Mouse (Mus musculus): ENCODE measurements at regions not wholly inside any gene's neighbourhood (a gene's known extent, or its start where the extent isn't known, plus 50 kb on each side); places are given as distances from the start of the nearest gene placed in this dataset.

- CTCF ChIA-PET, result no interaction called here
- POLR2A ChIA-PET, result interaction anchor here in 3 of 4 experiments (0.6 to 2.2 kb wide), 7 partner anchors 11 to 222 kb away, joined by 3 to 11 read pairs (median 6); no protein-coding TSS in a partner anchor
Measured at GRCm38 (mm10) chr14:76725844-76726243, 169.2 kb upstream of the Serp2 start.

GRCm38 (mm10) chr14:76725231-76725630 is 168.5 kb upstream of the Serp2 start:
- POLR2A ChIA-PET, result interaction anchor here in 3 of 4 experiments (0.6 to 2.2 kb wide), 23 partner anchors 8 to 221 kb away, joined by 3 to 16 read pairs (median 4); no protein-coding TSS in a partner anchor
- CTCF ChIA-PET, result interaction anchor here in 1 of 4 experiments (1.8 kb wide), 1 partner anchor 15 kb away, joined by 4 read pairs; no protein-coding TSS in a partner anchor

DNA sequence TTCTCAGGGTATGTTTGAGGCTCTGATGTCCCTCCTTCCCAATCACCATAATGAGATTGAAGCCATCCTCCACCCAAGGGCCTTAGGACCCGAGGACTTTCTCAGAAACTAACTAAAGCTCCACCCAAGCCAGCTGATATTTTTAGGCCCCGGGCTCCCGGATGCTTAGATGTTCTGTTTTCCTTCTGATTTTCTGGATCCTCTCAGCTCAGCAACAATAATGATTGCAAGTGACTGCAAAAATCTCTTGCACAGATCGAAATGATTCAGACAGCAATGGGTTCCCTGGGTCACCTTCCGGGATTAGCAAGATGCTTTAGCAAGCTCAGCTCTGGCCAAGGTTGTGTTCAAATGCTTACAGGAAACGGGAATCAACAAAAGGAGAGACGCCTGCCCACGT is 168.1 kb upstream of the Serp2 start:
- CTCF ChIA-PET, result interaction anchor here in 2 of 4 experiments (0.7 to 1.8 kb wide), 2 partner anchors 15 to 150 kb away, joined by 4 to 12 read pairs; no protein-coding TSS in a partner anchor
- POLR2A ChIA-PET, result interaction anchor here (0.6 to 2.2 kb wide), 28 partner anchors 8 to 236 kb away, joined by 3 to 16 read pairs (median 4); no protein-coding TSS in a partner anchor

DNA sequence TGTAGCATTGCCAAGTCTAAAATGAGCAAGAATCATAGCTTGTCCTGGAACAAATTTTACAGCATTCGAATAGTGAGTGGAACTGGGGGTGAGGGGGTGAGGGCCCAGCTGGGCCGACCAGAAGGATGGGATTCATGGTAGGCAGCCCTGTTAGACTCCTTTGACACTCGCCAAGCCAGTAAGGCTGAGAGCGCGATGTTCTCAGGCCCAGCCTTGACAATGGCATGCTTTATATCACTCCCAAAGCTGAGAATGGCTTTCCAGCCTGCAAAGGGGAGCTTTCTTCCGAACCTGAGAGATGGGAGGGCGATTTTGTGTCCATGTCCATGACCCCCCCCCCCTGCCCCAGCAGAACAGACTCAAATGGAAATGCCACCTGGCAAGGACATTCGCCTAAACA is 167.7 kb upstream of the Serp2 start:
- POLR2A ChIA-PET, result interaction anchor here (0.7 to 2.2 kb wide), 27 partner anchors 9 to 236 kb away, joined by 3 to 16 read pairs (median 4); no protein-coding TSS in a partner anchor
- CTCF ChIA-PET, result interaction anchor here in 2 of 4 experiments (0.7 to 1.8 kb wide), 2 partner anchors 16 to 150 kb away, joined by 4 to 12 read pairs; no protein-coding TSS in a partner anchor

DNA sequence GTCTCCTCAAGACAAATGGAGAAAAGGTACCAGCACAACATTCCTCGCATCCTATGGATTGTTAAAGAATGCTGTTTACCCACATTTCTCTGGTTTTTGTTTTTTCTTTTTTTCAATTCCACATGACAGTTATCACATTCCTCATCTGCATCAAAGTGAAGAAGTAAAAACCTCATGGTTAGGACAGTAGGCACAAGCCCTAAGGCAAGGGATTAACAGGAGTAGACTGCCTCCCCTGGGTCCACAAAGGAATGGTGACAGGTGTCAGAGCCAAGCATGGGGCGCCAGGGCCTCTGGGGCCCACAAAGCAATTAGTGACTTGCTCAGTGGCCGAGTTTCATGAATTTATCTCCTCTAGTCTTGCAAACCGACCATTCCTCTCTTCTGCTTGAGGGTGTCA is 166.9 kb upstream of the Serp2 start:
- ChIA-PET CTCF (interaction anchor here in 1 of 4 experiments (1.8 kb wide), 1 partner anchor 17 kb away, joined by 4 read pairs; no protein-coding TSS in a partner anchor), POLR2A (interaction anchor here in 2 of 4 experiments (0.8 to 2.0 kb wide), 10 partner anchors 8 to 219 kb away, joined by 3 to 16 read pairs (median 6); no protein-coding TSS in a partner anchor)

DNA sequence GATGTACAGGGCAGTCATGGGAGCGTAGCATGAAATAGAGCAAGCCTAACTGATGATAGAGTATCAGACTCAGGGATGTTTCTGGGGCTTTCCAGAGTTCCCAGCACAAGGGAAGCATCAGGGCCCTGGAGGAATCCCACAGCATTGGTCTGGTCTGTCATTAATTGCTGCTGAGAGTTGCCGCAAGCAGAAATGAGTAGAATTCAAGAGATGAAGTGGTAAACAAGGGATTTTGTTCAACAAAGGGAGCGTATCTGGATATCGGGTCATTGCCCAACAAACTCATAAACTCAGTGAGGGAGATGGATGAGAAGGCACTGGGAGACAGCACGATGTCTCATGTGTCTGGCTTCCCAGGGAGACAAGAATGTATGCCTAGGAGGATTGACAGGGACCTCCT is 165.6 kb upstream of the Serp2 start:
- POLR2A ChIA-PET, result interaction anchor here in 2 of 4 experiments (1.0 to 1.9 kb wide), 6 partner anchors 12 to 228 kb away, joined by 3 to 8 read pairs (median 4); partner anchors contain the start of gene Serp2 (in 1 of the 2)

GRCm38 (mm10) chr14:76721751-76722150 is 165.1 kb upstream of the Serp2 start:
- CTCF ChIA-PET, result no interaction called here
- POLR2A ChIA-PET, result interaction anchor here in 3 of 4 experiments (0.5 to 1.9 kb wide), 12 partner anchors 12 to 227 kb away, joined by 3 to 8 read pairs (median 3); partner anchors contain the start of gene Serp2 (in 1 of the 3)

More for the DNA sequence above, 165.6 kb upstream of the Serp2 start:
- CTCF ChIA-PET, result no interaction called here

GRCm38 (mm10) chr14:76717081-76717480 is 160.4 kb upstream of the Serp2 start:
- CTCF ChIA-PET, result no interaction called here

DNA sequence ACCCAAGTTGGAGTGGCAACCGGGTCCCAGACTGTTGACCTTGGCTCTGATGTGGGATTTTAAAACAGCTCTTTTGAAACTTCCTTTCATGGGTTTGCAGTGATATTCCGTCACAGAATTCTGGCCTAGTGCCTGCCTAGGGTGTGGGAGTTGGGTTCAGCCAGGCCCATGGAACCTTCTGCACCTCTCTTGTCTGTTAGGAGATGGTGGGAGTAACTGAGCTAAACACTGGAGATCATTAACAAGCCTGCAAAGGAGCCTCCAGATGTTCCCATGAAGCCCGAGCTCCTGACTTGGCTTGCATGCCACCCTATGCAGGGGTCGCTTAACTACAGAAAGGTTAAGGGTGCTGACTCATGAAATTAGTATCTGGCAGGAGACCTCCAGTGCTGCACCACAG is 158.0 kb upstream of the Serp2 start:
- ChIA-PET POLR2A (interaction anchor here in 2 of 4 experiments (0.9 to 3.2 kb wide), 6 partner anchors 9 to 300 kb away, joined by 3 to 17 read pairs (median 4); partner anchors contain the start of gene Tsc22d1 (in 1 of the 2)), CTCF (interaction anchor here in 1 of 4 experiments (0.6 kb wide), 1 partner anchor 103 kb away, joined by 3 read pairs; no protein-coding TSS in a partner anchor)

More at GRCm38 (mm10) chr14:76717081-76717480, 160.4 kb upstream of the Serp2 start:
- POLR2A ChIA-PET, result interaction anchor here in 1 of 4 experiments (0.7 kb wide), 1 partner anchor 60 kb away, joined by 4 read pairs; no protein-coding TSS in a partner anchor

GRCm38 (mm10) chr14:76713946-76714345 is 157.3 kb upstream of the Serp2 start:
- POLR2A ChIA-PET, result interaction anchor here in 2 of 4 experiments (1.0 to 3.2 kb wide), 9 partner anchors 11 to 209 kb away, joined by 3 to 17 read pairs (median 4); no protein-coding TSS in a partner anchor
- CTCF ChIA-PET, result interaction anchor here in 1 of 4 experiments (0.6 kb wide), 1 partner anchor 103 kb away, joined by 3 read pairs; no protein-coding TSS in a partner anchor

GRCm38 (mm10) chr14:76708728-76709127 is 152.0 kb upstream of the Serp2 start:
- ChIA-PET POLR2A (interaction anchor here in 2 of 4 experiments (0.8 to 2.1 kb wide), 6 partner anchors 12 to 204 kb away, joined by 3 to 8 read pairs (median 4); no protein-coding TSS in a partner anchor), CTCF (interaction anchor here in 2 of 4 experiments (0.6 to 0.7 kb wide), 3 partner anchors 31 to 1727 kb away, joined by 3 to 11 read pairs (median 3); no protein-coding TSS in a partner anchor)

- POLR2A ChIA-PET, result interaction anchor here in 3 of 4 experiments (0.5 to 1.2 kb wide), 3 partner anchors 10 to 14 kb away, joined by 3 to 5 read pairs (median 3); no protein-coding TSS in a partner anchor
- CTCF ChIA-PET, result no interaction called here
Measured at GRCm38 (mm10) chr14:76703373-76703764, 146.7 kb upstream of the Serp2 start.

GRCm38 (mm10) chr14:76702709-76703372 is 146.2 kb upstream of the Serp2 start:
- ChIA-PET CTCF (interaction anchor here in 1 of 4 experiments (0.6 kb wide), 1 partner anchor 26 kb away, joined by 5 read pairs; no protein-coding TSS in a partner anchor), POLR2A (interaction anchor here in 3 of 4 experiments (0.5 to 1.4 kb wide), 6 partner anchors 10 to 334 kb away, joined by 3 to 5 read pairs (median 3); partner anchors contain the start of genes Ccdc122 (in 1 of the 3) and Lacc1 (in 1 of the 3))

DNA sequence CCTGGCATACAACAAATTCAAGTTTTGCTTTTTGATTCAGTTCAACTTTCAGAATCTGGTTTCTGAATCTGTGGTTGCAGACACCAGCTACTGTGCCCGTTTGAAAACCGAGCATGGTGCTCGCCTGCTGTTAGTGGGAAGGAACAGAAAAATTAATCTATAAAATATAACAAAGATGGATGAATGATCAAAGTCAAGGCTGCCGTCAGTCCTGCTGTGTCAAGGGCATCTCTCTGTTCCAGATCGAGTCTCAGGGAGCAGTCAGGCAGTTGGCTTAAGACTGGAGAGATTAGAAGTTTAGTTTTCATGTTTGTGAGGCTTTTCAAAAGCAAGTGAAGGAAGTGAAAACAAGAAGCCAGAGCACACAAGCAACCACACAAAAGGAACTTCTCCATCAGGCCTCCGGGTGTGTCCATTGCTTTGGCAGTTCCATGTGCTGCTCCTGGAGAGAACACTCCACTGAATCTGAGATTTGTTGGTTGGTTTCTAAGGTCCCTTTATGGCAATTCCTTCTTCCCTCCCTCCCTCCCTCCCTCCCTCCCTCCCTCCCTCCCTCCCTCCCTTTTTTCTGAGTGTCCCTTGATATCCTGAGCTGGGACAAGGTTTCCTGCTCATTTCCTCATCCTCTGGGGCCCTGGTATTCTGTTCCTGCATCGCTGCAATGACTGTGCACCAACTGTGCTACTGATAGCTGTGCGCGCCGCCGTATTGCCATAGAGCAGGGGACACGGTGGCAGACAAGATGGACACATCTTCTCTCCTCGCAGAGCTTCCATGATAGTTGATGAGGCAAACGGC is 145.4 kb upstream of the Serp2 start:
- CTCF ChIA-PET, result interaction anchor here in 1 of 4 experiments (0.6 kb wide), 1 partner anchor 27 kb away, joined by 5 read pairs; no protein-coding TSS in a partner anchor

DNA sequence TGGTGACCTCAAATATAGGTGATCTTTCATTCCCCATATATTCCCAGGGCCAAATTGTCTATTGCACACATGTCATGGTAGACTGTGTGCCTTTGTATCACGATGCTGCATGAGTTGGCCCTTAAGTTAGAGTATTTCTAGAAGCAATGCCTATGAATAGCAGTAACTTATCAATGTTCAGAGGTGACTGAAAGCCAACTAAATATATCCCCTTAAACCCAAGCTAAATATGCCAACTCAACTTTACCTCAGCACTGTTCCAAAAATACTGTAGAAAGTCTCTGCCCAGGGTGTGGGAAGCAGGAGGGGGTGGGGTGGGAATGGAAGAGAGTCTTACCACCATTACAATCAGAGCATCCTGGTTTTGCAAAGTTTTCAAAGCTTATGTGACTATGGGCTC is 144.6 kb upstream of the Serp2 start:
- CTCF ChIA-PET, result no interaction called here

More for the DNA sequence above, 145.4 kb upstream of the Serp2 start:
- POLR2A ChIA-PET, result interaction anchor here in 2 of 4 experiments (0.6 to 1.4 kb wide), 7 partner anchors 11 to 334 kb away, joined by 3 to 5 read pairs (median 3); partner anchors contain the start of genes Ccdc122 (in 1 of the 2) and Lacc1 (in 1 of the 2)

GRCm38 (mm10) chr14:76700796-76701195 is 144.1 kb upstream of the Serp2 start:
- ChIA-PET CTCF (no interaction called here), POLR2A (interaction anchor here in 1 of 4 experiments (1.2 kb wide), 2 partner anchors 46 to 71 kb away, joined by 3 read pairs; no protein-coding TSS in a partner anchor)

More for the DNA sequence above, 144.6 kb upstream of the Serp2 start:
- POLR2A ChIA-PET, result interaction anchor here in 2 of 4 experiments (0.7 to 1.4 kb wide), 4 partner anchors 26 to 71 kb away, joined by 3 read pairs; no protein-coding TSS in a partner anchor

DNA sequence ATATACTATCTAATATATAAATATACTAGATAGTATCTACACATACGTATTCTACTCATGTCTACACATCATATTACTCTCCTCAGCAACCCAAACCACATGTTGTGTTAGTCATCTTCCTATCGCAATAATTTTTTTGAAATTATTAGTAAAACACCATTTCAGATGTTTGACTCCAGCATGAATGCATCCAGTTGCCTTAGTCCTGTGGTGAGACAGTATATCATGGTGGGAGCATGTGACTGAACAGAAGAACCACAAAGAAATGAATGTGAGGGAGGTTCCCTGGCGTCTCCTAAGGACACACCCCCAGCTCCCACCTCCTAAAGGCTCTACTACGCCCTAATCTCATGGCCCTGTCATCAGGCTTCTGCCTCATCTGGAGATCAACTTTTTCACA is 143.5 kb upstream of the Serp2 start:
- ChIA-PET CTCF (no interaction called here), POLR2A (interaction anchor here in 2 of 4 experiments (1.2 kb wide), 2 partner anchors 28 to 45 kb away, joined by 3 read pairs; no protein-coding TSS in a partner anchor)

Measured in embryonic stem cell, embryonic (primary cell).